Mouse (Mus musculus): ENCODE measurements around the gene Lrrc29.

GRCm38 (mm10) chr8:105304325-105305210 is 21.5 kb downstream of the Lrrc29 start:
- TF ChIP-seq CTCF (IDR thresholded peaks at IDR 0.05; ENCODE audit: low read depth) (no peak), EP300 (optimal IDR thresholded peaks at IDR 0.05) (no peak)
